Mouse (Mus musculus) hindbrain, embryonic 16.5 days (tissue): Measurements from ENCODE around the gene Btf3l4. TPM values are rescaled to one million over a fixed set of nuclear protein-coding genes. Genes with fewer than 3 reads are reported as not detected.

ENCODE experiments used
- ATAC-seq: fragments of 200-750 bp; cut with Nextera tagmentation; 2 replicates; pipeline ENCODE4 v1.8.0; 2017; ENCODE audit warnings: moderate TSS enrichment, moderate library complexity
- H3K27ac ChIP-seq: fragments of 300-500 bp; sonication (generic); 2 replicates; pipeline ENCODE4 v1.5.1; 2014; ENCODE audit warnings: low read depth, mild to moderate bottlenecking, control low read depth, low read length, moderate library complexity
- H3K27me3 ChIP-seq: fragments of 300-500 bp; sonication (generic); replicated peaks from 2 replicates; pipeline ENCODE4 v1.6.1; 2014; ENCODE audit warnings: low read length; ENCODE audit not compliant: control insufficient read depth, insufficient read depth
- H3K36me3 ChIP-seq: fragments of 300-500 bp; sonication (generic); 2 replicates; pipeline ENCODE4 v1.6.1; 2014; ENCODE audit warnings: mild to moderate bottlenecking, low read length, moderate library complexity, mixed read lengths; ENCODE audit not compliant: control insufficient read depth, insufficient read depth
- H3K4me1 ChIP-seq: fragments of 300-500 bp; sonication (generic); 2 replicates; pipeline ENCODE4 v1.6.1; 2014; ENCODE audit warnings: low read depth, low read length; ENCODE audit not compliant: control insufficient read depth, insufficient read depth
- H3K4me2 ChIP-seq: fragments of 300-500 bp; sonication (generic); 2 replicates; pipeline ENCODE4 v1.6.1; 2014; ENCODE audit warnings: mild to moderate bottlenecking, low read length, control low read depth, moderate library complexity
- H3K4me3 ChIP-seq: fragments of 300-500 bp; sonication (generic); 2 replicates; pipeline ENCODE4 v1.5.1; 2014; ENCODE audit warnings: mild to moderate bottlenecking, low read length, control low read depth, moderate library complexity
- H3K9ac ChIP-seq: fragments of 300-500 bp; sonication (generic); 2 replicates; pipeline ENCODE4 v1.6.1; 2014; ENCODE audit warnings: low read depth, mild to moderate bottlenecking, control low read depth, low read length, moderate library complexity
- H3K9me3 ChIP-seq: fragments of 300-500 bp; sonication (generic); 2 replicates; pipeline ENCODE4 v1.6.1; 2014; ENCODE audit warnings: mild to moderate bottlenecking, low read length, moderate library complexity; ENCODE audit not compliant: control insufficient read depth
- WGBS: fragments of 180-500 bp; shearing (Covaris S2); extraction: QIAGEN DNeasy Blood & Tissue Kit; methylation state at CpG from one replicate; pipeline ENCODE4 v1.1.7; 2014; 5-methylcytosine and 5-hydroxymethylcytosine counted together
- polyA plus RNA-seq: library from polyadenylated mRNA; unstranded; fragments of >200 nt; fragmentation: Nextera tagmentation; extraction: Ambion mirVana; gene quantifications from 2 replicates; pipeline ENCODE4 v1.2.1, GENCODE M21; 2015

Btf3l4 gene
- 129 and 147 TPM in 2 replicates for polyA plus RNA-seq

- H3K4me3 ChIP-seq, result peak within 1 kb of the TSS; percentile 91
- peak; percentile 94 for ATAC-seq
- H3K36me3 ChIP-seq, result no peaks in the 10 kb centered on the region; the same call in 1 of the 2 replicates
- peak within 1 kb of the TSS; percentile 99 for H3K27ac ChIP-seq
- peaks cover 25% of the 10 kb centered on the region for H3K4me1 ChIP-seq
- peak within 1 kb of the TSS; percentile 87 for H3K4me2 ChIP-seq
- H3K27me3 ChIP-seq, result no peaks in the 10 kb centered on the region
- under 1% methylated on average over 64 of the region's 73 CpGs for WGBS
- no peaks in the 10 kb centered on the region for H3K9me3 ChIP-seq
- peak within 1 kb of the TSS; percentile 99 for H3K9ac ChIP-seq
Observed at GRCm38 (mm10) chr4:108832916-108833827, at the start of gene Btf3l4. Gene Btf3l4, minus strand, starts transcription at chr4:108833614.

- Histone ChIP-seq H3K4me1 (no peaks in the 10 kb centered on the region; the same call in 1 of the 2 replicates), H3K4me3 (peak within 1 kb of the TSS; percentile 56), H3K9ac (peak within 1 kb of the TSS; percentile 71), H3K36me3 (no peaks in the 10 kb centered on the region), H3K27ac (peak within 1 kb of the TSS; percentile 26), H3K9me3 (no peaks in the 10 kb centered on the region), H3K27me3 (no peaks in the 10 kb centered on the region), H3K4me2 (peak within 1 kb of the TSS; percentile 58)
- WGBS, result under 1% methylated on average over 46 of the region's 46 CpGs
- peak; percentile 94 for ATAC-seq
Observed at GRCm38 (mm10) chr4:108878963-108879822, 45.8 kb upstream of the Btf3l4 start, which contains the start of gene Rab3b. Gene Rab3b, plus strand, starts transcription at chr4:108879063.

GRCm38 (mm10) chr4:108877901-108878300, 44.5 kb upstream of the Btf3l4 start:
- 80% methylated on average over 6 of the region's 6 CpGs for WGBS
- no peak for ATAC-seq
- H3K4me2 ChIP-seq, result no peak overlapping the region
- no peak overlapping the region for H3K27ac ChIP-seq
- H3K4me3 ChIP-seq, result no peak overlapping the region
- H3K4me1 ChIP-seq, result no peaks in the 10 kb centered on the region; the same call in 1 of the 2 replicates
- H3K36me3 ChIP-seq, result no peaks in the 10 kb centered on the region
- H3K9me3 ChIP-seq, result no peaks in the 10 kb centered on the region
- no peaks in the 10 kb centered on the region for H3K27me3 ChIP-seq
- no peak overlapping the region for H3K9ac ChIP-seq

DNA sequence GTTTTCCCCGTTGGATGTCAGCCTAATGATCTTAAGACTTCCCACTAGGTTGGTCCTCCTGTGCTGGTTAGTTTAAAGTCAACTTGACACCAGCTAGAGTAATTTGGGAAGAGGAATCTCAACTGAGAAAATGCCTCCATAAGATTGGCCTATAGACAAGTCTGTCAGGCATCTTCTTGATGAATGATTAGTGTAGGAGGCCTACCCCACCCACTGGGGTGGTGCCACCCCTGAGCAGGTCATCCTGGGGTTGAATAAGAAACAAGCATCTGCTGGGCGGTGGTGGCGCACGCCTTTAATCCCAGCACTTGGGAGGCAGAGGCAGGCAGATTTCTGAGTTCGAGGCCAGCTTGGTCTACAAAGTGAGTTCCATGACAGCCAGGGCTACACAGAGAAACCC, 40.3 kb upstream of the Btf3l4 start:
- no peaks in the 10 kb centered on the region for H3K9me3 ChIP-seq
- H3K27ac ChIP-seq, result no peak overlapping the region
- no peaks in the 10 kb centered on the region for H3K27me3 ChIP-seq
- no peaks in the 10 kb centered on the region for H3K36me3 ChIP-seq
- H3K4me3 ChIP-seq, result no peak overlapping the region
- 91% methylated on average over 5 of the region's 5 CpGs for WGBS
- no peak overlapping the region for H3K4me2 ChIP-seq
- no peaks in the 10 kb centered on the region for H3K4me1 ChIP-seq
- no peak overlapping the region for H3K9ac ChIP-seq
- ATAC-seq, result no peak

DNA sequence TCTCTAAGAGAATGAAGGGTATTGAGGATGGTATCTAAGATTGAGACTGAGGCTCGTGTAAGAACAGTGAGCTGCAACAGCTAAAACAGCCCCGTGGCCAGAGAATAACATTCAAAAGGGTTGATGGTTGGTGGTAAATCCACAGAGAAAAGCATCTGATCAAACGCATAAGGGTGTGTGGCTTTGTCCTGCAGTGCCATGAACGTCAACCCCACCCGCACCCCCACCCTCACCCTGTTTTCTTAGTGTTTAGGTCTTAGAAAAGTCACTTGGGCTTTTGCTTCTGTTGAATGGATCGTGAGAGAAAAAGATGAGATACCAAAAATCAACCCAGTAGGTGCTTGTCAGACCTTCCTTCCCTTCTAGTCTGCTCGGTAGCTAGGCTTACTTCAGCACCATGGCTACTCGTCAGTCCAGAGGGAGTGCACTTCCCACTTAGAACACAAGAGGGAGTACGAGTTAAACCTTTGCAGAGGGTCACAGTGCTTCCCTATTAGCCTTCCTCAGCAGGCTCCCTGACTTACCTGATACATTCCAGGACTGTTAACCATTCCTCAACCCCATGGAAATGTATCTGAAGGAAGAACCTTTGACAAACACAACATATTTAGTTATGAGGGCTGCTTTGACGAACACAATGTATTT, 36.4 kb upstream of the Btf3l4 start:
- no peaks in the 10 kb centered on the region for H3K27me3 ChIP-seq
- H3K9ac ChIP-seq, result no peak overlapping the region
- ATAC-seq, result peak; percentile 96
- H3K4me2 ChIP-seq, result no peak overlapping the region
- H3K36me3 ChIP-seq, result no peaks in the 10 kb centered on the region
- no peak overlapping the region for H3K27ac ChIP-seq
- H3K4me3 ChIP-seq, result no peak overlapping the region
- 34% methylated on average over 10 of the region's 10 CpGs for WGBS
- no peaks in the 10 kb centered on the region for H3K4me1 ChIP-seq
- no peaks in the 10 kb centered on the region for H3K9me3 ChIP-seq

DNA sequence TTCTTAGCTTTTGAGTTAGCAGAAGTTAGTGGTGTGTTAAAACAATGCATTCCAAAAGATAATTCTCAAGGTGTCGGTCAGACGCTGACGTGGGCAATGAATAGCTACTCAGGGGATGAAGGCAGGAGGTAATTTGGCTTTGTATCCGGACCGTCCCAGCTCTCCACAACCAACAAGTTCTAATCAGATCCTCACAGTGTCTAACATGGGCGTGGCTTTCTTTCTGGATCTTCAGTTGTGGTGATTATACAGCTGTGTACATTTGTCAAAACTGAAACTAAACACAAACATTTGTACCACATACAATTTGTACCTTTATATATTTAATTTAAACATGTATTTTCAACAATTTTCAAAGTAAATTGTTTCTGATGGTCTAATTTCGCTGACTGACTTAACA, 33.4 kb upstream of the Btf3l4 start:
- Histone ChIP-seq H3K4me3 (no peak overlapping the region), H3K9ac (no peak overlapping the region), H3K27me3 (no peaks in the 10 kb centered on the region), H3K4me1 (no peaks in the 10 kb centered on the region), H3K4me2 (no peak overlapping the region), H3K36me3 (peaks cover 8% of the 10 kb centered on the region), H3K9me3 (no peaks in the 10 kb centered on the region), H3K27ac (no peak overlapping the region)
- WGBS, result 84% methylated on average over 7 of the region's 7 CpGs
- ATAC-seq, result no peak

- Histone ChIP-seq H3K4me1 (peaks cover 18% of the 10 kb centered on the region), H3K36me3 (0 out of 2 replicates have a peak, but pooled peaks cover 2% of the 10 kb centered on the region), H3K27ac (peak within 1 kb of the TSS; percentile 88), H3K4me2 (peak within 1 kb of the TSS; percentile 97), H3K27me3 (no peaks in the 10 kb centered on the region), H3K4me3 (peak within 1 kb of the TSS; percentile 96), H3K9me3 (no peaks in the 10 kb centered on the region), H3K9ac (peak within 1 kb of the TSS; percentile 82)
- ATAC-seq, result peak; percentile 15; the same call in 1 of the 2 replicates
- WGBS, result 11% methylated on average over 20 of the region's 20 CpGs
Observed at GRCm38 (mm10) chr4:108848505-108848848, 15.1 kb upstream of the Btf3l4 start, which contains the start of gene A730015C16Rik. Gene A730015C16Rik, minus strand, starts transcription at chr4:108848619.

DNA sequence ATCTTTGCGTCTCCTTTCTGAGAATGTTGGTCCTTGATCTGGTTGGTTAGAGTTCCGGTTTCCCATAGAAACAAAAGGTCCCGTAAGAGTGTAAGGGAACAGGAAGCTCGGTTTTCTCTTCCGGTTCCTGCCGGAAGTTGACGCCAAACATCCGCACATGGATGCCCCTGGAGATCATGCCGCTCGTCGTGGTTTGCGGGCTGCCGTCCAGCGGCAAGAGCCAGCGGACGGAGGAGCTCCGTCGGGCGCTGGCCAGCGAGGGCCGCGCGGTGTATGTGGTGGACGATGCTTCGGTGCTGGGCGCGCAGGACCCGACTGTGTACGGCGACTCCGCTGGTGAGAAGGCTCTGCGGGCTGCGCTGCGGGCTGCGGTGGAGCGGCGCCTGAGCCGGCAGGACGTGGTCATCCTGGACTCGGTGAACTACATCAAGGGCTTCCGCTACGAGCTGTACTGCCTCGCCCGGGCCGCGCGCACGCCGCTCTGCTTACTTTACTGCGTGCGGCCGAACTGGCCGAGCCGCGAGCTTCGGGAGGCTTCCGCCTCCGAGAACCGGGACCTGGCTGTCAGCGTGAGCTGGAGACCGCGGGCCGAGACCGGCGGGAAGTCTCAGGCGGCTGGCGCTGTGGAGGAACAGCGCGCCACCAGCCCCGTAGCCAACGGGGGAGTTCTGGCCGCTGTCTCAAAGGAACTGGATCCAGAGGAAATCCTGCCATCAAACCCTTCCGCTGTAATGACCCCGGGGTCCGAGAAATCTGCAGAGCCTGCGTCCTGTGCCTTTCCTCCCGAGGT, 14.5 kb upstream of the Btf3l4 start, which contains the start of gene Kti12:
TSS of gene Kti12 (plus strand) at position 71 of the 790 bp plus-strand sequence.
- H3K36me3 ChIP-seq, result no peaks in the 10 kb centered on the region
- H3K9me3 ChIP-seq, result no peaks in the 10 kb centered on the region
- peak within 1 kb of the TSS; percentile 88 for H3K27ac ChIP-seq
- peak within 1 kb of the TSS; percentile 96 for H3K4me3 ChIP-seq
- H3K9ac ChIP-seq, result peak within 1 kb of the TSS; percentile 82
- H3K4me2 ChIP-seq, result peak within 1 kb of the TSS; percentile 97
- ATAC-seq, result peak; percentile 96
- peaks cover 18% of the 10 kb centered on the region for H3K4me1 ChIP-seq
- WGBS, result under 1% methylated on average over 72 of the region's 77 CpGs
- no peaks in the 10 kb centered on the region for H3K27me3 ChIP-seq
